Mouse (Mus musculus): ENCODE results near the gene Zscan2. TPM values are rescaled to one million over a fixed set of nuclear protein-coding genes. Genes with fewer than 3 reads are reported as not detected.

Zscan2 gene
- polyA plus RNA-seq, 1 experiment from 2014 or later = 4.8 TPM

DNA sequence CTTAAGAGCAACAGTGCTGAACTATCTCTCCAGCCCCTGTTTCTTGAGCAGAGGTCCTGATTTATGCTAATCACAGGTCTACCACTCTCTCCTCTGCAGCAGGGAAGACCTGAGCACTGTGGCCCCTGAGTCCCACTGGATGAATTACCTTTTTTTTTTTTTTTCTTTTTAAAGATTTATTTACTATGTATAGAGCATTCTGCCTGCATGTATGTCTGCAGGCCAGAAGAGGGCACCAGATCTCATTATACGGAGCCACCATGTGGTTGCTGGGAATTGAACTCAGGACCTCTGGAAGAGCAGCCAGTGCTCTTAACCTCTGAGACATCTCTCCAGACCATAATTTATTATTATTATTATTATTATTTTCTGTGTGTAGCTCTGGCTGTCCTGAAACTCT, 24.9 kb downstream of the Zscan2 start:
- Histone ChIP-seq H3K36me3 (ENCODE audit: inconsistent target) (no peaks in the 10 kb centered on the region), H3K79me2 (ENCODE audit: inconsistent target) (no peaks in the 10 kb centered on the region), H3K27ac (no peak overlapping the region), H3K4me3 (ENCODE audit: inconsistent target) (no peak overlapping the region)
- 17% methylated on average over 1 of the region's 1 CpGs for WGBS (ENCODE audit: missing documents)

GRCm38 (mm10) chr7:80888595-80888994, 27.9 kb downstream of the Zscan2 start:
- H3K36me3 ChIP-seq (ENCODE audit: inconsistent target) = peaks cover 26% of the 10 kb centered on the region; the same call in 1 of the 2 replicates
- no peak overlapping the region for H3K27ac ChIP-seq
- no peak overlapping the region for H3K4me3 ChIP-seq (ENCODE audit: inconsistent target)
- no peaks in the 10 kb centered on the region for H3K79me2 ChIP-seq (ENCODE audit: inconsistent target)
- WGBS (ENCODE audit: missing documents) = 89% methylated on average over 7 of the region's 7 CpGs

DNA sequence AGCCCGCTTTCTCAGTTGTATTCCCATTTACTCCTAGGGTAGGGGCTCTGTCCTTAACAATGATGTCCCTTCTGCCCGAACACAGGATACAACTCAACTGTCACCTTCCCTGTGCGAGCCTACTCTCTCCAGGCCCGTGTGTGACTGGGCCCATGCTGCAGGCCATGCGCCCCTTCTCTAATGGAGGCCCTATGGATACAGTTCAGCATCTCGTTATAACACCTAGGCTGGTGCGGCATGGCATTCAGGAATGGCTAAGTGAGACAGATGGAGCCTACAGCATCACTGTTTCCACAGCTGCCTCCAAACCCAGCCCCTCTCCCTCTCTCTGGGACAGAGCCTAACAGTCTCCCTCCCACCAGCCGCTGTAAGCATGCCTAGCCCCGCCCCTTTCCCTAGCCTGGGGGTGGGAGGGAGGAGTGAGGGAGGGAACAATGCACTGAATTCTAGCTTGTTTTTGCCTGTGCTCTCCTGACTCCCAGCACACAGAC, 28.3 kb downstream of the Zscan2 start:
- Histone ChIP-seq H3K36me3 (ENCODE audit: inconsistent target) (peaks cover 30% of the 10 kb centered on the region; the same call in 1 of the 2 replicates), H3K4me3 (ENCODE audit: inconsistent target) (no peak overlapping the region), H3K79me2 (ENCODE audit: inconsistent target) (no peaks in the 10 kb centered on the region), H3K27ac (no peak overlapping the region)
- 67% methylated on average over 9 of the region's 9 CpGs for WGBS (ENCODE audit: missing documents)

DNA sequence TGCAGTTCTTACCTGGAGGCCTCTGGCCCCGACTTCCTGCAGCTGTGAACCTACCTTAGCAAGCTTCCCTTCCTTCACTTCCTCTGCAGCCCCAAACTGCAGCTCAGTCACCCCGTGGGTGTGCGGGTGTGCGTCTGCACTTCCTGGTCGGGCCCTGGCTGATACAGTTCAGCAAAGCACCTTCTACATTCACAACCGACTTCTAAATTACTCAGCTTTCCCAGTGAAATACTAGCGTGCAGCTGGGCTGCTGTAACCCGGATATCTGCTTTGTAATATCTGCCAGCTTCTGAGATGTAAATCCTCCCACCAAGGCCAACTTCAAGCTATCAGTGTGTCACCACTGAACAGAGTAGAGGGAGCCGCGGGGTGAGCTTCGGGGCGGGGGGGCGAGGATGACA, 29.1 kb downstream of the Zscan2 start:
- 8% methylated on average over 8 of the region's 13 CpGs for WGBS (ENCODE audit: missing documents)
- Histone ChIP-seq H3K36me3 (ENCODE audit: inconsistent target) (peaks cover 37% of the 10 kb centered on the region; the same call in 1 of the 2 replicates), H3K4me3 (ENCODE audit: inconsistent target) (no peak overlapping the region), H3K79me2 (ENCODE audit: inconsistent target) (no peaks in the 10 kb centered on the region), H3K27ac (no peak overlapping the region)

- Histone ChIP-seq H3K79me2 (ENCODE audit: inconsistent target) (no peaks in the 10 kb centered on the region), H3K36me3 (ENCODE audit: inconsistent target) (peaks cover 58% of the 10 kb centered on the region), H3K27ac (no peak overlapping the region), H3K4me3 (ENCODE audit: inconsistent target) (no peak overlapping the region)
- 98% methylated on average over 9 of the region's 15 CpGs for WGBS (ENCODE audit: missing documents)
Measured at GRCm38 (mm10) chr7:80893086-80893752, 32.5 kb downstream of the Zscan2 start.

- Histone ChIP-seq H3K36me3 (ENCODE audit: inconsistent target) (peaks cover 58% of the 10 kb centered on the region), H3K27ac (no peak overlapping the region), H3K79me2 (ENCODE audit: inconsistent target) (no peaks in the 10 kb centered on the region), H3K4me3 (ENCODE audit: inconsistent target) (no peak overlapping the region)
- WGBS (ENCODE audit: missing documents) = 86% methylated on average over 6 of the region's 6 CpGs
Measured at GRCm38 (mm10) chr7:80893753-80894129, 33.0 kb downstream of the Zscan2 start.

GRCm38 (mm10) chr7:80894196-80894595, 33.5 kb downstream of the Zscan2 start:
- Histone ChIP-seq H3K79me2 (ENCODE audit: inconsistent target) (no peaks in the 10 kb centered on the region), H3K27ac (no peak overlapping the region), H3K36me3 (ENCODE audit: inconsistent target) (peaks cover 58% of the 10 kb centered on the region), H3K4me3 (ENCODE audit: inconsistent target) (no peak overlapping the region)
- WGBS (ENCODE audit: missing documents) = 97% methylated on average over 7 of the region's 7 CpGs

DNA sequence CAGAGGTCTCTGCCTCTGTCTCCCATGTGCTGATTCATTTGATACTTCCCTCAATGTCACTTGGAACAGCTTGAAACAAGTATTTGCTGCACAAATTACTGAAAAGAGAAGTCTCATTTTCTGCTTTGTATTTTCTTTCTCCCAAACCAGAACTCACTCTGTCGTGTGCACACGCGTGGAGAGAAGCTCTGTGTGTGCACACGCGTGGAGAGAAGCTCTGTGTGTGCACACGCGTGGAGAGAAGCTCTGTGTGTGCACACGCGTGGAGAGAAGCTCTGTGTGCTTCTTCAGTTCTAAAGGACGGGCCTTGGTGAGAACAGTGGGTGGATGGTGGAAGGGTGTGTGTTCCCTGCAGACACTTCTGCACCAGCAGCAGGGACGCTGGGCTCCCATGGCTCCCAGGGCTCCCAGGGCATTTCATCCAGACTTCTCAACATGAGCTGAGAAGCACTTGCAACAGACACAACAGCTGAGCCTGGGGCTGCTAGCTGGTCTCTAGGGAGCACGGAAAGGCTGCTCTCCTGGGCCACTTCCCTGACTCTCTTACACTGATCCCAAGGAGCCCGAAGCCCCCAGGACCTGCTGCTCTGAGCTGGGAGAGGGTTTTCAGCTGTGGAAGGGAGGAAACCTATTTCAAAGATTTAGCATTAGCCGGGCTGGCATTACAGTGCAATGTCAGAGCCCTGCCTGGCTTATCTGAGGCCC, 34.2 kb downstream of the Zscan2 start:
- no peaks in the 10 kb centered on the region for H3K79me2 ChIP-seq (ENCODE audit: inconsistent target)
- 97% methylated on average over 14 of the region's 14 CpGs for WGBS (ENCODE audit: missing documents)
- no peak overlapping the region for H3K4me3 ChIP-seq (ENCODE audit: inconsistent target)
- peaks cover 58% of the 10 kb centered on the region for H3K36me3 ChIP-seq (ENCODE audit: inconsistent target)
- no peak overlapping the region for H3K27ac ChIP-seq

DNA sequence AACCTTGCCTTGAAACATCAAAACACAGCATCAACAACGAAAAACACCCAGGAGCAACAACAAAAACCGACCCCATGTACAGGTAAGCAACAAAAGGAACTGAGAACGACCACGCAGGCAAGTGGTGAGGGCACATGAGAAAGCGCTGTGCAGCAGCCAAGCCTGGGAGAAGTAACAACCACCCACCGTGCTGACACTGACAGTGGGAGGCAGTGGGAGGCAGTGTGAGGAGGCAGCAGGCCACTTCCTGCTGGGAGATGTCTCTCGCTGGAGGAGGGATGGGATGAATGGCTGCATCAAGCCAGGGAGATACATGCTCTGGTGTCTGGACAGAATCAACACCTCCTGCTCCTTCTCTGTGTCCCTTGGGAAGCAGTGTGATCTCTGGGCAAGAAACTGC, 36.4 kb downstream of the Zscan2 start:
- WGBS (ENCODE audit: missing documents) = 83% methylated on average over 4 of the region's 7 CpGs
- H3K4me3 ChIP-seq (ENCODE audit: inconsistent target) = no peak overlapping the region
- no peak overlapping the region for H3K27ac ChIP-seq
- H3K79me2 ChIP-seq (ENCODE audit: inconsistent target) = peaks cover 5% of the 10 kb centered on the region; the same call in 1 of the 2 replicates
- peaks cover 47% of the 10 kb centered on the region for H3K36me3 ChIP-seq (ENCODE audit: inconsistent target)

DNA sequence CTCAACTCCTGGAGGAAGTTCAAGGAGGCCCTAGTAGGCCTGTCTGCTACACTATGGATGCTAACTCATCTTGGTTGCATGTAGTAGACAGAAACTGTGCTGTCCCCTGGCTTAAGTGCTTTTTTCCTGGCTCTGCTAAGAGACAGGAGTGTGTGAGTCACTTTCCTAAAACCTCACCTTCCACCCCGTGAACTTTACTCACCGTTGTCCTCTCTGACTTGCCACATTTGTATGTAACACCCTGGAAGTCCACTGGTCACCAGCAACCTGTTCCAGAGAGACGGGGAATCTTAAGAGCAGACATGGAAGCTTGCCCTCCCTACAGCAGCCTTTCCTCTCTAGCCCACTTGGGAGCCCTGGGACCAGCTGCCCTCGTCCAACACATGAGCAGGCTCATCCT, 37.0 kb downstream of the Zscan2 start:
- Histone ChIP-seq H3K36me3 (ENCODE audit: inconsistent target) (peaks cover 41% of the 10 kb centered on the region), H3K27ac (no peak overlapping the region), H3K79me2 (ENCODE audit: inconsistent target) (peaks cover 5% of the 10 kb centered on the region; the same call in 1 of the 2 replicates), H3K4me3 (ENCODE audit: inconsistent target) (no peak overlapping the region)
- WGBS (ENCODE audit: missing documents) = 86% methylated on average over 4 of the region's 4 CpGs

GRCm38 (mm10) chr7:80900944-80901501, 40.3 kb downstream of the Zscan2 start, which contains the start of gene Wdr73:
TSS of gene Wdr73 (minus strand) at chr7:80901269.
- peaks cover 15% of the 10 kb centered on the region for H3K36me3 ChIP-seq (ENCODE audit: inconsistent target)
- H3K4me3 ChIP-seq (ENCODE audit: inconsistent target) = peak within 1 kb of the TSS; percentile 82
- H3K27ac ChIP-seq = peak within 1 kb of the TSS; percentile 55
- 0% methylated on average over 28 of the region's 36 CpGs for WGBS (ENCODE audit: missing documents)
- peaks cover 5% of the 10 kb centered on the region; the same call in 1 of the 2 replicates for H3K79me2 ChIP-seq (ENCODE audit: inconsistent target)

GRCm38 (mm10) chr7:80901541-80902274, 41.0 kb downstream of the Zscan2 start:
- Histone ChIP-seq H3K79me2 (ENCODE audit: inconsistent target) (peaks cover 5% of the 10 kb centered on the region; the same call in 1 of the 2 replicates), H3K4me3 (ENCODE audit: inconsistent target) (peak overlapping the region; percentile 82), H3K27ac (peak overlapping the region; percentile 55), H3K36me3 (ENCODE audit: inconsistent target) (peaks cover 12% of the 10 kb centered on the region)
- WGBS (ENCODE audit: missing documents) = 25% methylated on average over 15 of the region's 15 CpGs

- Histone ChIP-seq H3K4me3 (ENCODE audit: inconsistent target) (no peak overlapping the region), H3K27ac (no peak overlapping the region), H3K79me2 (ENCODE audit: inconsistent target) (peaks cover 5% of the 10 kb centered on the region; the same call in 1 of the 2 replicates), H3K36me3 (ENCODE audit: inconsistent target) (no peaks in the 10 kb centered on the region)
- 94% methylated on average over 9 of the region's 11 CpGs for whole genome bisulfite sequencing (ENCODE audit: missing documents)
Measured at GRCm38 (mm10) chr7:80903625-80904422, 43.1 kb downstream of the Zscan2 start.
